Mouse (Mus musculus): ENCODE data around the gene Pigk.

Gene Pigk

GRCm38 (mm10) chr3:152896111-152896510 lies 182.2 kb downstream of the Pigk start:
- no peak for DNase-seq (ENCODE audit: low read depth, low spot score)

GRCm38 (mm10) chr3:152897196-152897595 lies 183.3 kb downstream of the Pigk start:
- no peak for DNase-seq (ENCODE audit: low read depth, low spot score)

- no peak for DNase-seq (ENCODE audit: low read depth, low spot score)
These were observed 185.0 kb downstream of the Pigk start for GRCm38 (mm10) chr3:152898906-152899305.

GRCm38 (mm10) chr3:152905026-152905425 lies 191.1 kb downstream of the Pigk start:
- no peak for DNase-seq (ENCODE audit: low read depth, low spot score)

GRCm38 (mm10) chr3:152905800-152906199 lies 191.9 kb downstream of the Pigk start:
- DNase-seq (ENCODE audit: low read depth, low spot score), result no peak

GRCm38 (mm10) chr3:152907087-152907486 lies 193.2 kb downstream of the Pigk start:
- no peak for DNase-seq (ENCODE audit: low read depth, low spot score)

GRCm38 (mm10) chr3:152907683-152908082 lies 193.8 kb downstream of the Pigk start:
- no peak for DNase-seq (ENCODE audit: low read depth, low spot score)

- no peak for DNase-seq (ENCODE audit: low read depth, low spot score)
These were observed 197.7 kb downstream of the Pigk start for GRCm38 (mm10) chr3:152911578-152911977.

GRCm38 (mm10) chr3:152912216-152913101 lies 198.6 kb downstream of the Pigk start:
- DNase-seq (ENCODE audit: low read depth, low spot score), result no peak

GRCm38 (mm10) chr3:152913150-152913549 lies 199.2 kb downstream of the Pigk start:
- no peak for DNase-seq (ENCODE audit: low read depth, low spot score)

- DNase-seq (ENCODE audit: low read depth, low spot score), result no peak
These were observed 199.7 kb downstream of the Pigk start for GRCm38 (mm10) chr3:152913625-152914024.

- no peak for DNase-seq (ENCODE audit: low read depth, low spot score)
These were observed 200.5 kb downstream of the Pigk start for GRCm38 (mm10) chr3:152914376-152914775.

GRCm38 (mm10) chr3:152917579-152917978 lies 203.7 kb downstream of the Pigk start:
- no peak for DNase-seq (ENCODE audit: low read depth, low spot score)

GRCm38 (mm10) chr3:152919101-152919500 lies 205.2 kb downstream of the Pigk start:
- no peak for DNase-seq (ENCODE audit: low read depth, low spot score)

- DNase-seq (ENCODE audit: low read depth, low spot score), result no peak
These were observed 206.5 kb downstream of the Pigk start for GRCm38 (mm10) chr3:152920365-152920764.

GRCm38 (mm10) chr3:152923530-152923929 lies 209.6 kb downstream of the Pigk start:
- no peak for DNase-seq (ENCODE audit: low read depth, low spot score)

- no peak for DNase-seq (ENCODE audit: low read depth, low spot score)
These were observed 211.5 kb downstream of the Pigk start for GRCm38 (mm10) chr3:152925364-152925763.

- no peak for DNase-seq (ENCODE audit: low read depth, low spot score)
These were observed 212.3 kb downstream of the Pigk start for GRCm38 (mm10) chr3:152926166-152926565.

- DNase-seq (ENCODE audit: low read depth, low spot score), result no peak
These were observed 214.5 kb downstream of the Pigk start for GRCm38 (mm10) chr3:152928287-152928975.

GRCm38 (mm10) chr3:152929256-152929787 lies 215.4 kb downstream of the Pigk start:
- DNase-seq (ENCODE audit: low read depth, low spot score), result no peak

- no peak for DNase-seq (ENCODE audit: low read depth, low spot score)
These were observed 215.9 kb downstream of the Pigk start for GRCm38 (mm10) chr3:152929788-152930281.

GRCm38 (mm10) chr3:152931354-152931753 lies 217.5 kb downstream of the Pigk start:
- DNase-seq (ENCODE audit: low read depth, low spot score), result no peak

All from brain, embryonic 18.5 days (tissue).